Mouse (Mus musculus): ENCODE data around the gene Rwdd2a.

DNA sequence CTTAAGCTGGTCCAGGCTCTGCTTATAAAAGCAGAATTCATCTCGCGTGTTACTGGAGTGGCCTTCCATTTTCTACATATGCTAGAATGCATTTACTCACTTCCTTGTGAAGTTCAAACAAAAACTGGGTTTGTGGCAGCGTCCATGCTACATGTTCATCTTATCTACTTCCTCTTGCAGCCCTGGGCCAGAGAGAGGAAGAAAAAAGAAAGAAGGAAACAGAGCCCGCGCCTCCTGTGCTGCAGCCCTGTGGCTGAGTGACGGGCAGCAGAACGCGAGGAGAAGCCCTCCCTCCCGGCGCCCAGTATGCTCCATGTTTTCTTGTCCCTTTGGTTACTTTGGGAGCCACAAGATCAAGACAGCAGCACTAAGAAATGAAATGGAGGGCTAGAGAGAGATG is 7.9 kb downstream of the Rwdd2a start:
- TF ChIP-seq CTCF (IDR thresholded peaks at IDR 0.05; ENCODE audit: borderline replicate concordance, insufficient read depth, low read depth, low read length) (no peak), POLR2A (IDR thresholded peaks at IDR 0.05; ENCODE audit: borderline replicate concordance, insufficient read depth, low read length) (no peak)

Data from cerebellum, adult 2 months (tissue).